Mouse (Mus musculus) right cerebral cortex, postnatal 36 days (tissue): ENCODE data around the gene Tns3.
A peak's percentile ranks its signal among the peaks of the same experiment; 100 is the strongest.

ENCODE experiments used
- DNase-seq, 2 experiments: peaks; one replicate each; pipeline ENCODE4 v3.0.0; 2022; ENCODE audit warnings: low spot score in 2 of 2, mixed read lengths in 1 of 2

Gene Tns3

GRCm38 (mm10) chr11:8651448-8652035, 12.8 kb downstream of the Tns3 start:
- no peak for DNase-seq

DNA sequence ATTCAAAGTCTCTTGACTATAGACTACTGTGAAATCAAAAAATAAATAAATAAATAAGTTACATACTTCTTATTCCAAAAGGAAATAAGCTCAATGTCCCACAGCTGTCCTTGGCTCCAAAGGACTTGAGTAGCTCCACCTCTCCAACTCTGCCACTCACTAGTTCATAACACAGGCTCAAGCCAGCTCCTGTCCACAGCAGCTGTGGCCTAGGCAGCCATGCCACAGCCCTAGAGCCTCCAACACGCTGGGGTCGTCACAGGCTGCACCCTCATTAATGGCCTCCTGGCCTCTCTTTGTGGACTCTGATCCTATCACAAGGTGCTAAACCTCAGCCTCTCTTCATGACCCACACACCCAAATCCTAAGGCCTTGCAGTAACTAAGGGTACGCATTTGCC, 18.7 kb downstream of the Tns3 start:
- DNase-seq = no peak

GRCm38 (mm10) chr11:8644272-8644671, 20.1 kb downstream of the Tns3 start:
- DNase-seq = no peak

- DNase-seq = no peak
Observed at GRCm38 (mm10) chr11:8641634-8642277, 22.6 kb downstream of the Tns3 start.

GRCm38 (mm10) chr11:8639726-8640125, 24.6 kb downstream of the Tns3 start:
- no peak for DNase-seq

GRCm38 (mm10) chr11:8639007-8639718, 25.2 kb downstream of the Tns3 start:
- DNase-seq = no peak

- no peak for DNase-seq
Observed at GRCm38 (mm10) chr11:8637469-8638447, 26.6 kb downstream of the Tns3 start.

DNA sequence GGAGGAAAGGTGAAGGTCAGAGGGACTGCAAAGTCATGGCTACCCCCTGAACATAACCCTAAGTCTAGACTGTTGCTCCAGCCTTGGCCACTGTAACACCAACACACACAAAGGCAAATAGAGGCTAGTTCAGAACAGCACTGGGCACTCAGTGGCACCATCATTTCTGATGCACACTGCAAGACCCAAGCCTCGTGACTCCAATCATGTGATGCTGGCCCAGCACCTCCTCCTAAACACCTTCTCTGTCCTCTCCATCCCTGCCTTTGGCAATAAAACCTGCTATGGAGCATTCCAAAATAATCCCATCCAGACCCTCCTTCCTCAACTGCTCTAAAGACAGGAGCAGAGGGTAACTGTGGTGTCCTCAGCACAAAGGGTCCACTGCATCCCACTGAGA, 27.7 kb downstream of the Tns3 start:
- no peak for DNase-seq

GRCm38 (mm10) chr11:8635778-8636177, 28.6 kb downstream of the Tns3 start:
- DNase-seq = no peak

GRCm38 (mm10) chr11:8634728-8635410, 29.5 kb downstream of the Tns3 start:
- DNase-seq = no peak

DNA sequence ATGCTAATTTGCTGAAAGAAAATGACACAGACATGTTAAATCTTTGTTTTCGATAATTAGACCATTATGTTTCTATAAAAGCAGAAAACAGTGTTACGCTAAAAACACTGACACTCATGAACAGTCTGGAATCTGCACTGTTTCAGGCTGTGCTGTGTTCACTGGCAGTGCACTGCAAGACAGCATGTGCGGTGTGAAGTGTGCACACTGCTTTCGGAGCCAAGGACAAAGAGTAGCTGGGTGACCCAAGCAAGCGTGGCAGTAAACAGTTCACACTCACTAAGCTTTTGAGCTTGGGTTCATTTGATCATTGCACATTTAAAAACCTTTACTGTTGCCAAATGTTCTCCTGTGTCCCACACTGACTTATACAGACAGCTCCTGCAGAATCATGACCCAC, 32.2 kb downstream of the Tns3 start:
- DNase-seq = no peak

- no peak for DNase-seq
Observed at GRCm38 (mm10) chr11:8629862-8630390, 34.4 kb downstream of the Tns3 start.

GRCm38 (mm10) chr11:8629326-8629725, 35.0 kb downstream of the Tns3 start:
- no peak for DNase-seq

- no peak for DNase-seq
Observed at GRCm38 (mm10) chr11:8628846-8629253, 35.5 kb downstream of the Tns3 start.

DNA sequence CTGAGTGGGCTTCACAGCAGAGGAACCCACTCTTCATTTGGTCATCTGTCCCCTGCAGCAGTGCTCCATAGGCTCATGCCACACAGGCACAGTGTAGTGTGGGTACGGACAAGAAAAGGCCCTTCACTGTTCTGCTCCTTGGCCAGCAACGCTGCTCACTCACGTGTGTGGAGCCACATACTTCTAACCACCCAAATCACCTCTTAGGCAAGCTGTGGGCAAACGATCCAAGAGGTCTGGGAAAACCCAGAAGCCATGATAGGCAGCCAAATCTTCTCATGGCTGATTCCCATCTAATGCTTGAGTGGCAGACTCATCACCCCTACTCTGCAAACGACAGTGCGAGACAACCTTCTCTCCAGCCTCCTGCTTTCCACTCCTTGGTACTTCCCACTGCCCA, 37.2 kb downstream of the Tns3 start:
- DNase-seq = no peak

DNA sequence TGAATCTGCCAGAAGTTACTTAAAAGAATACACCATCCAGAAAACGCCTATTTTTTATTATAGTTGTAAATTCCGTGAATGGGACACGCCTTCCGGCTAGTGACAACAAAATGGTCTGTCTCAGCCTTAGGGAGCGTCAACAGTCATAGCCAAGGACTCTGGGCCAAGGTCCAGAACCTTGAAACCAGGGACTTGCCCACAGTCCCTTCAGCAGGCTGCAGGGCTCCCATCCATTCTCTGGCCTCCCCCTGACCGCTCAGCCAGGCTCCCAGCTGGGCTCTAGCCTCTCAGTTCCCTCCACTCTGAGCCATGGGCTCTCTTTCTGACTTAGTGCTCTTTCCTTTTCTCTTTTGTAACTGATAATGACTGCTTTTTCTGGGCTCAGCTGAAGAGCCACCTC, 37.6 kb downstream of the Tns3 start:
- DNase-seq = no peak

DNA sequence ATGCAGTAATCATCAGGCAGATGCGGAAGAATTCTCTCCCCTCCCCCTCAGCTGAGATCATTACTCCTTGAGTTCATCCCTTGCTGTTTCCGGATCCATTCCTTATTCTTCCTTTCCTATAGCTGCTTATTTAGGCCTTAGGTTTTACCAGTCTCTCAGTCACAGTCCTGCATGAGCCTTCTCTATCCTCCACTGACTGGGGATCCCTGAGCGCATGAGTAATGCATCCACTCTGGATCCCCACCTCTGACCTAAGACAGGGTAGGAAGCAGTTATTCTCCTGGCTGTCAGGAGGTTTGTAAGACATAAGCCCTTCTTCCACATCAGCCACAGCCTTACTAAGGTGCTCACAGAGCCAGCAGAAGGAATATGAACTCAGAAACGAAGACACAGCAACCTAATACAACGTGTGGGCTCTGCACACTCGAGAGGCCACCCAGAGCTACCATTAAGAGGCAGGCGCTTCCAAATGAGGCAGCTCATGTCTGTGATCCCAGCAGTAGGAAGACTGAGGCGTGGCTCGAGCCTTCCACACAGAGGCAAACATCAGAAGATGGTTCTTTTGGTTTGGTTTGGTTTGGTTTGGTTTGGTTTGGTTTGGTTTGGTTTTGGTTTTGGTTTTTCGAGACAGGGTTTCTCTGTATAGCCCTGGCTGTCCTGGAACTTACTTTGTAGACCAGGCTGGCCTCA, 38.3 kb downstream of the Tns3 start:
- no peak for DNase-seq

- no peak for DNase-seq
Observed at GRCm38 (mm10) chr11:8625451-8625850, 38.9 kb downstream of the Tns3 start.

DNA sequence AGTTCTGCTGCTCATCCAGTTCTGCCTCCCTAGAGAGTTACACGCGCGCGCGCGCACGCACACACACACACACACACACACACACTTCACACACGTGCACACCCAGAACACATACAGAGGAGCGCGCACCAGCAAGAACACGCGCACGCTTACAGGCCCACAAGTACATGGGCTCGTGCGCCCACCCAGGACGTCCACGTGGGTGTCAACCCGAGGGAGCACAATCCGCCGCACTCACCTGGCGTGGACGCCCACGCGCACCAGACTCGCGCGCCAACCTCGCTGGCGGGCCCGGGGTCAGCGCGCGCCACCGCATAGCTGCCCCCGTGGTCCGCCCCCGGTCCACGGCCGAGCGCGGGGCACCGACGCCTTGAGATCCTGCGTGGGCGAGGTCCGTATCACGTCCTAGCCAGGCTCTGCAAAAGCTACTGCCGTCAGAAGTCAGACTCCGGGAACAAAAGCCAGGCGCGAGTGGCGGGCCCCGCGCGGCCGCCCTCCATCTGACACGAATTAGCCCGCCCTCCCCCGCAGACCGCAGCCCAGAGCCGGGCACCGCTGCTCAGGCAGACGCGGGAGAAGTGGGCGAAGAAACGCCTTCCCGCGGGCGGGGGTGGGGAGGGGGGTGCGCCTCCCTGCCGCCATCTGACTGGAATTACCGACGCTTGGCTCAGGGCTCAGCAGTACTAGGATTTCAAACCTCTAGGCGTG, 40.0 kb downstream of the Tns3 start:
- peak; percentile 25 to 39 for DNase-seq

DNA sequence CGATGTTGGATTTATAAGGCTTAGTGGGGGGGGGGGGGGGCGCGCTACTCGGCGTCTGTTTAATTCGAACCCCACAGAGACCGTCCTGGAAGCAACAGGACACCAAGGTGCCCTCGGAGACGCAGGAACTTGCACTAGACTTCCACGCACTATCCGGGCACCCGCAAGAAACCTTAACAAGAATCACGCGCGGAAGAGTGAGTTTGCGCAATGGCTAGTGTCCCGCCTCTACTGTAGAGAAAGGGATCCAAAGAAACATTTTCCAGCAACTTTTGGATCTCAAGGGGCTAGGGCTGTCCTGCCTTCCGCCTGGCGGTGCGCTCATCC, 40.5 kb downstream of the Tns3 start:
- DNase-seq = no peak
